Mouse (Mus musculus) natural killer cell, adult 2 months (primary cell): ENCODE measurements around the gene Gm4559.
"Not testable (repeated sequence)": the region's sequence is repeated elsewhere in the genome, so short reads cannot be mapped to it uniquely, and the experiment has no call there.

Source experiments
- DNase-seq, 2 experiments: peaks; one replicate each; pipeline ENCODE4 v3.0.0; 2022; ENCODE audit warnings: low spot score in 2 of 2

The Gm4559 gene

DNA sequence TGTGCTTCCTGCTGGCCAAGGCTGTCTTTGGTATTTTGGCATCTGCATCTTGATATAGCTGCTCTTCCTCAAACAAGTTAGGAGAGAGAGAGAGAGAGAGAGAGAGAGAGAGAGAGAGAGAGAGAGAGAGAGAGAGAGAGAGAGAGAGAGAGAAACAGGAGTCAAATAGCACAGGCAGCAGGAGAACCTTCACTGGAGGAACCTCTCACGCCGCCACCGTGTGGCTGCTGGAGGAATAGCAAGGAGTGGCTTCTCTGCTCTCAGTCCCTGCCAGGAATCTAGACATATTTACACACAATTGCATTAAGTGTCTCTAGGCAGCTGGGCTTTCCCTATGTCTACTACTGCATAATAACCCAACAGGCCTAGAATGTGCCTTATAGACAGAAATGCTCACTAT lies 4.0 kb upstream of the Gm4559 start:
- peak; percentile 19 to 30 for DNase-seq

DNA sequence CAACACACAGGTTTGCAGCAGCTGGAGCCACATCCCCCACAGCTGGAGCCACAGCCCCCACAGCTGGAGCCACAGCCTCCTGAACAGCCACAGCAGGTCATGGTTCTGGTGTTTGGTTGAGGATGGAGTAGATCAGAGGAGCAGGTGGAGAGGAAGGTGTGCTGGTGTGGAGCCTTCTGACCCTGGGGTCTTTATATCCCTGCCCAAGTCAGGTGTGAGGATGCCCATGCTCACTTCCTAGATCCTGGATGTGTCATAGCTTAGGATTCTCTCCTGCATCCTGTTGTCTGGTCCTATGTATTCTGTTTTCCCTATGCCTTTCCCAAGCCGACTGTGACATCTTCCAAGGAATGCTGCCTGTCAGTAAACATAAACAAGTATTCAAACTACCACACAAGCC lies 15.9 kb downstream of the Gm4559 start, which contains the start of gene Gm2431:
Gene Gm2431, minus strand, starts transcription at position 101 of the 400 bp plus-strand sequence.
- DNase-seq: not testable (repeated sequence)

DNA sequence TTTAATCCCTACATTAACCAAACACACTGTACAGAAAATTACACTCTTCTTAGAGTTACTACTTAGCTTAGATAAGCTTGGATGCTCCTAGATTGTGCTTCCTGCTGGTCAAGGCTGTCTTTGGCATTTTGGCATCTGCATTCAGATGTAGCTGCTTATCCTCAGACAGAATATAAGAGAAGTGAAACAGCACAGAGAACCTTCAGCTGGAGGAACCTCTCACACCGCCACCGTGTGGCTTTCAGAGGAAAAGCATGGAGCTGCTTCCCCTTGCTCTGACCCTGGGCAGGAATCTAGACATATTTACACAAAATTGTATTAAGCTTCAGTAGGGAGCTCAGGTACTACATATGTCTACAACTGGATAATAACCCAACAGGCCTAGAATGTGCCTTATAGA lies 18.6 kb downstream of the Gm4559 start:
- peak in 1 of 2 experiments; percentile 7 for DNase-seq

DNA sequence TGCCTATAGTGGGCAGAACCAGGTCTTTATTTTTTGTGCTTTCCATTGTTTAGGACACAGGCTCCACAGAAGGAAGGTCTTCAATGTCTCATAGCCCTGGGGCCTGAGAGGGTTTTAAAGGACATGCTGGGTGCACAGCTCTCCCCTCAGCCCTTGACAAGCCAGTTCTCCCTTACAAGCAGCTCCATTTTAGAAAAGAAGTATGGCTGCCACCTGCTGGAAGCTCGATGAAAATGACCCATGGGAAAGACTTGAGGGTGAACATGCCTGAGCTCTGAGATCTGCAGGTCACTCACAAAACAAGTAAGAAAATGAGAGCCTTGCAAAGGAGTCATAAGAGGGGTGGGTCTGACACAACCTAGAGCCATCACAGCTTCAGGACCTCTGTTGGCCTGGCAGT lies 24.3 kb downstream of the Gm4559 start:
- DNase-seq: no peak

DNA sequence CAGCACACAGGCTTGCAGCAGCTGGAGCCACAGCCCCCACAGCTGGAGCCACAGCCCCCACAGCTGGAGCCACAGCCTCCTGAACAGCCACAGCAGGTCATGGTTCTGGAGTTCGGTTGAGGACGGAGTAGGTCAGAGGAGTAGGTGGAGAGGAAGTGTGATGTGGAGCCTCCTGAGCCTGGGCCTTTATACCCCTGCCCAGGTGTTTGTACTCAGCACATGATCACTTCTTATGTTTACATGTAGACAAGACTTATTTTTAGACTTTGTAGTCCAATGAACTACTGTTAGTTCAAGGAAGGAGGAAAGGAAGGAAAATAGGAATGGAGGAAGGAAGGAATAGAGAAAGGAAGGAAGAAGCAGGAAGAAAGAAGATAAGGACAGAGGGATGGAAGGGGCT lies 33.2 kb downstream of the Gm4559 start, which contains the start of gene Gm40460:
Gene Gm40460, minus strand, starts transcription at position 101 of the 400 bp plus-strand sequence.
- DNase-seq: no peak

DNA sequence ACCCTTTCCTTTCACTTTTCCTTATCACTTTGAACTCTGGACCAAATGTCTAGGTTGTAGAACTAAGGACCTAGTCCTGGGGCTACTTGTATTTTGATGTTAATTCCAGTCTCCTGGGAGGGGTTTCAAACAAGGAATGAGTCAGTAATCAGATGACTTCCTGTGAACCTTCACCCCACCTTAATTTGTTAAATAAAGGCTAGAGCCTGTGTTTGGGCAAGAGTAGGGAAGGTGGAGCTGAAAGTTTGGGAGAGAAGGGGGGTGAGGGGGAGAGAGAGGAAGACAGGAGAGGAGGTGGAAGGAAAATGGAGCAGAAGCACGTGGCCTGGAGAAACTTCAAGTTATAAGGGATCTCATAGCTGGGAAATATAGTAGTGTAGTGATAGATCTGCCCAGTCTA lies 42.6 kb downstream of the Gm4559 start:
- no peak for DNase-seq

DNA sequence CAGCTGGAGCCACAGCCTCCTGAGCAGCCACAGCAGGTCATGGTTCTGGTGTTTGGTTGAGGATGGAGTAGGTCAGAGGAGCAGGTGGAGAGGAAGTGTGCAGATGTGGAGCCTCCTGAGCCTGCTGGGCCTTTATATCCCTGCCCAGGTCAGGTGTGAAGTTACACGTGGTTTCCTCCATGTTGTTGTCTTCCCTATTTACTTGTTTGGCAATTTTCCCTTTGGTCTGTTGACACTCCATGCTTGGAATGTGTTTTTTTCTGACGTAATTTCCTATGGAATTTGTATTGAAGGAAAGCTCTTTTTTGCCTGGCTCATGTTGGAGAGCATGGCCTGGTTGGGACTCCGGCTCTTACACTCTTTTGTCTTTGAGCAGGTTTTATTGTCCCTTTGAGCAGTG lies 44.3 kb downstream of the Gm4559 start, which contains the start of gene Krtap5-5:
Gene Krtap5-5, minus strand, starts transcription at position 101 of the 400 bp plus-strand sequence.
- DNase-seq: not testable (repeated sequence)

DNA sequence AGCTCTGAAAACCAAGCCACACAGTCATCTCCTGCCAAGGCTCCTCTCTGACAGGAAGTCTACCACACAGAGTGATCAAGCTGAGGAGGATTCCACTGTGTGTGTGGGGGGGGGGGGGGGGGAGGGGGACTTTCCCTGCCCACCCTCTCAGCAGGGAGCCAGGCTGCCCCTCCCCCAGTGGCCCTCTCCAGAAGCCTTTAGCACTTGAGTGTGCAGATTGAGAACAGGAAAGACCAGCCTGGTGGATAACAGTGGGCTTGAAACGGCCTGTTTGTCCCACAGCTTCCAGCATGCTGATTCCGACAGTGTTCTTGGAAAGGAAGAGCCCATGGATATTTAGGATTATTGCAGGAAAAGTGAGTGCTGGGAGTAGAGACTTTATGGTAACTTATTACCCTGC lies 49.6 kb downstream of the Gm4559 start:
- DNase-seq: no peak
